Mouse (Mus musculus): Measurements from ENCODE around the gene Rab8b. TPM values are rescaled to one million over a fixed set of nuclear protein-coding genes. Genes with fewer than 3 reads are reported as not detected.
A peak's percentile ranks its signal among the peaks of the same experiment; 100 is the strongest.

Gene Rab8b
- polyA plus RNA-seq, 1 experiment: 11.2 TPM

- Histone ChIP-seq H3K9me3 (replicated peaks; ENCODE audit: control insufficient read depth, insufficient read depth, low read length, poor library complexity, severe bottlenecking) (no peaks in the 10 kb centered on the region), H3K36me3 (ENCODE audit: control insufficient read depth, insufficient read depth, low read length, poor library complexity, severe bottlenecking) (no peaks in the 10 kb centered on the region), H3K4me1 (ENCODE audit: control insufficient read depth, insufficient read depth, low read length) (no peaks in the 10 kb centered on the region), H3K27me3 (ENCODE audit: control insufficient read depth, insufficient read depth, low read length, poor library complexity, severe bottlenecking) (peaks cover 5% of the 10 kb centered on the region), H3K9ac (ENCODE audit: low read depth, poor library complexity, severe bottlenecking) (no peak overlapping the region), H3K4me3 (ENCODE audit: low read depth, low read length) (no peak overlapping the region), H3K27ac (ENCODE audit: insufficient read depth, low read length) (no peak overlapping the region)
- TF ChIP-seq CTCF (IDR thresholded peaks at IDR 0.05; ENCODE audit: low read depth, low read length) (no peak), EP300 (IDR thresholded peaks at IDR 0.05; ENCODE audit: insufficient read depth, low read depth, low read length) (no peak), POLR2A (IDR thresholded peaks at IDR 0.05; ENCODE audit: insufficient read depth, low read length) (no peak)
These were observed 1.2 kb upstream of the Rab8b start for GRCm38 (mm10) chr9:66920488-66921279.

- no peaks in the 10 kb centered on the region for H3K36me3 ChIP-seq (ENCODE audit: control insufficient read depth, insufficient read depth, low read length, poor library complexity, severe bottlenecking)
- peaks cover 5% of the 10 kb centered on the region for H3K27me3 ChIP-seq (ENCODE audit: control insufficient read depth, insufficient read depth, low read length, poor library complexity, severe bottlenecking)
- TF ChIP-seq EP300 (IDR thresholded peaks at IDR 0.05; ENCODE audit: insufficient read depth, low read depth, low read length): no peak
- peak overlapping the region; percentile 56 for H3K4me3 ChIP-seq (ENCODE audit: low read depth, low read length)
- H3K27ac ChIP-seq (ENCODE audit: insufficient read depth, low read length): no peak overlapping the region
- H3K9me3 ChIP-seq (replicated peaks; ENCODE audit: control insufficient read depth, insufficient read depth, low read length, poor library complexity, severe bottlenecking): no peaks in the 10 kb centered on the region
- 0 out of 2 replicates have a peak overlapping the region, but pooled peaks have one; percentile 18 for H3K9ac ChIP-seq (ENCODE audit: low read depth, poor library complexity, severe bottlenecking)
- H3K4me1 ChIP-seq (ENCODE audit: control insufficient read depth, insufficient read depth, low read length): no peaks in the 10 kb centered on the region
These were observed 494 bp upstream of the Rab8b start for GRCm38 (mm10) chr9:66919981-66920380.

GRCm38 (mm10) chr9:66918672-66919330 lies 686 bp downstream of the Rab8b start:
- no peaks in the 10 kb centered on the region for H3K36me3 ChIP-seq (ENCODE audit: control insufficient read depth, insufficient read depth, low read length, poor library complexity, severe bottlenecking)
- peak overlapping the region; percentile 82 for H3K9ac ChIP-seq (ENCODE audit: low read depth, poor library complexity, severe bottlenecking)
- no peaks in the 10 kb centered on the region for H3K4me1 ChIP-seq (ENCODE audit: control insufficient read depth, insufficient read depth, low read length)
- H3K9me3 ChIP-seq (replicated peaks; ENCODE audit: control insufficient read depth, insufficient read depth, low read length, poor library complexity, severe bottlenecking): no peaks in the 10 kb centered on the region
- H3K27me3 ChIP-seq (ENCODE audit: control insufficient read depth, insufficient read depth, low read length, poor library complexity, severe bottlenecking): peaks cover 5% of the 10 kb centered on the region
- no peak for TF ChIP-seq POLR2A (IDR thresholded peaks at IDR 0.05; ENCODE audit: insufficient read depth, low read length)
- no peak for TF ChIP-seq EP300 (IDR thresholded peaks at IDR 0.05; ENCODE audit: insufficient read depth, low read depth, low read length)
- no peak for TF ChIP-seq CTCF (IDR thresholded peaks at IDR 0.05; ENCODE audit: low read depth, low read length)
- H3K27ac ChIP-seq (ENCODE audit: insufficient read depth, low read length): no peak overlapping the region
- peak overlapping the region; percentile 69 for H3K4me3 ChIP-seq (ENCODE audit: low read depth, low read length)

GRCm38 (mm10) chr9:66917892-66918255 lies 1.6 kb downstream of the Rab8b start:
- Histone ChIP-seq H3K27me3 (ENCODE audit: control insufficient read depth, insufficient read depth, low read length, poor library complexity, severe bottlenecking) (peaks cover 5% of the 10 kb centered on the region), H3K9ac (ENCODE audit: low read depth, poor library complexity, severe bottlenecking) (no peak overlapping the region), H3K4me3 (ENCODE audit: low read depth, low read length) (no peak overlapping the region), H3K36me3 (ENCODE audit: control insufficient read depth, insufficient read depth, low read length, poor library complexity, severe bottlenecking) (no peaks in the 10 kb centered on the region), H3K9me3 (replicated peaks; ENCODE audit: control insufficient read depth, insufficient read depth, low read length, poor library complexity, severe bottlenecking) (no peaks in the 10 kb centered on the region), H3K4me1 (ENCODE audit: control insufficient read depth, insufficient read depth, low read length) (no peaks in the 10 kb centered on the region), H3K27ac (ENCODE audit: insufficient read depth, low read length) (no peak overlapping the region)
- TF ChIP-seq POLR2A (IDR thresholded peaks at IDR 0.05; ENCODE audit: insufficient read depth, low read length) (no peak), EP300 (IDR thresholded peaks at IDR 0.05; ENCODE audit: insufficient read depth, low read depth, low read length) (no peak), CTCF (IDR thresholded peaks at IDR 0.05; ENCODE audit: low read depth, low read length) (no peak)

GRCm38 (mm10) chr9:66917216-66917891 lies 2.1 kb downstream of the Rab8b start:
- no peak for TF ChIP-seq POLR2A (IDR thresholded peaks at IDR 0.05; ENCODE audit: insufficient read depth, low read length)
- TF ChIP-seq EP300 (IDR thresholded peaks at IDR 0.05; ENCODE audit: insufficient read depth, low read depth, low read length): no peak
- TF ChIP-seq CTCF (IDR thresholded peaks at IDR 0.05; ENCODE audit: low read depth, low read length): no peak
- H3K4me3 ChIP-seq (ENCODE audit: low read depth, low read length): no peak overlapping the region
- no peak overlapping the region for H3K9ac ChIP-seq (ENCODE audit: low read depth, poor library complexity, severe bottlenecking)
- peaks cover 5% of the 10 kb centered on the region for H3K27me3 ChIP-seq (ENCODE audit: control insufficient read depth, insufficient read depth, low read length, poor library complexity, severe bottlenecking)
- H3K9me3 ChIP-seq (replicated peaks; ENCODE audit: control insufficient read depth, insufficient read depth, low read length, poor library complexity, severe bottlenecking): no peaks in the 10 kb centered on the region
- H3K27ac ChIP-seq (ENCODE audit: insufficient read depth, low read length): no peak overlapping the region
- no peaks in the 10 kb centered on the region for H3K4me1 ChIP-seq (ENCODE audit: control insufficient read depth, insufficient read depth, low read length)
- no peaks in the 10 kb centered on the region for H3K36me3 ChIP-seq (ENCODE audit: control insufficient read depth, insufficient read depth, low read length, poor library complexity, severe bottlenecking)

All from ES-Bruce4 (cell line).